Mouse (Mus musculus) hindbrain, embryonic 16.5 days (tissue): Measurements from ENCODE around the gene Bicral. TPM values are rescaled to one million over a fixed set of nuclear protein-coding genes. Genes with fewer than 3 reads are reported as not detected.
"Not testable (repeated sequence)": the region's sequence is repeated elsewhere in the genome, so short reads cannot be mapped to it uniquely, and the experiment has no call there.

Experiments used
- ATAC-seq: fragments of 200-750 bp; cut with Nextera tagmentation; 2 replicates; pipeline ENCODE4 v1.8.0; 2017; ENCODE audit warnings: moderate TSS enrichment, moderate library complexity
- H3K27ac ChIP-seq: fragments of 300-500 bp; sonication (generic); 2 replicates; pipeline ENCODE4 v1.5.1; 2014; ENCODE audit warnings: low read depth, mild to moderate bottlenecking, control low read depth, low read length, moderate library complexity
- H3K27me3 ChIP-seq: fragments of 300-500 bp; sonication (generic); replicated peaks from 2 replicates; pipeline ENCODE4 v1.6.1; 2014; ENCODE audit warnings: low read length; ENCODE audit not compliant: control insufficient read depth, insufficient read depth
- H3K36me3 ChIP-seq: fragments of 300-500 bp; sonication (generic); 2 replicates; pipeline ENCODE4 v1.6.1; 2014; ENCODE audit warnings: mild to moderate bottlenecking, low read length, moderate library complexity, mixed read lengths; ENCODE audit not compliant: control insufficient read depth, insufficient read depth
- H3K4me1 ChIP-seq: fragments of 300-500 bp; sonication (generic); 2 replicates; pipeline ENCODE4 v1.6.1; 2014; ENCODE audit warnings: low read depth, low read length; ENCODE audit not compliant: control insufficient read depth, insufficient read depth
- H3K4me2 ChIP-seq: fragments of 300-500 bp; sonication (generic); 2 replicates; pipeline ENCODE4 v1.6.1; 2014; ENCODE audit warnings: mild to moderate bottlenecking, low read length, control low read depth, moderate library complexity
- H3K4me3 ChIP-seq: fragments of 300-500 bp; sonication (generic); 2 replicates; pipeline ENCODE4 v1.5.1; 2014; ENCODE audit warnings: mild to moderate bottlenecking, low read length, control low read depth, moderate library complexity
- H3K9ac ChIP-seq: fragments of 300-500 bp; sonication (generic); 2 replicates; pipeline ENCODE4 v1.6.1; 2014; ENCODE audit warnings: low read depth, mild to moderate bottlenecking, control low read depth, low read length, moderate library complexity
- H3K9me3 ChIP-seq: fragments of 300-500 bp; sonication (generic); 2 replicates; pipeline ENCODE4 v1.6.1; 2014; ENCODE audit warnings: mild to moderate bottlenecking, low read length, moderate library complexity; ENCODE audit not compliant: control insufficient read depth
- WGBS: fragments of 180-500 bp; shearing (Covaris S2); extraction: QIAGEN DNeasy Blood & Tissue Kit; methylation state at CpG from one replicate; pipeline ENCODE4 v1.1.7; 2014; 5-methylcytosine and 5-hydroxymethylcytosine counted together
- polyA plus RNA-seq: library from polyadenylated mRNA; unstranded; fragments of >200 nt; fragmentation: Nextera tagmentation; extraction: Ambion mirVana; gene quantifications from 2 replicates; pipeline ENCODE4 v1.2.1, GENCODE M21; 2015

The Bicral gene
- polyA plus RNA-seq, 1 experiment from 2014 or later, result 6.0 TPM

DNA sequence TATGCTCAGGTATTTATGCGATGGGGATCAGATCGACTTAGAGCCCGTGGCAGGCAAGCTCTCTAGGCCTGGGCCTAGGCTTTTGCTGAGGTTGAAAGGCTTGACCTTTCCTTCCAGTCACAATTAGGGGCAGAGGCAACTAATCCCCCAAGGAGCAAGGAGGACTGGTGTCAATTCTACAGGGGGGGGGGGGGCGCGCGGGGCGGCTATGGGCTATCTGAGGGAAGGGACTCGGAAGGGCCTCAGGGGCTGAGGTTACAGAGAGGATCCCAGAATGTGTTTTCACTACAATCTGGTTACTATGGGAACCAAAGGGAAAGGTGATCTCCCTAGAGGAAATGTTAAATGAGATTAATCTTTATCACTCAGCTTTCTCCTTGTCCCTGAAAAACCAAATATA, 60.9 kb downstream of the Bicral start:
- H3K4me3 ChIP-seq, result no peak overlapping the region
- WGBS, result 57% methylated on average over 5 of the region's 8 CpGs
- H3K36me3 ChIP-seq, result peaks cover 18% of the 10 kb centered on the region
- ATAC-seq, result no peak
- H3K4me1 ChIP-seq, result no peaks in the 10 kb centered on the region
- H3K4me2 ChIP-seq, result no peak overlapping the region
- H3K9me3 ChIP-seq, result no peaks in the 10 kb centered on the region
- no peaks in the 10 kb centered on the region for H3K27me3 ChIP-seq
- H3K9ac ChIP-seq, result no peak overlapping the region
- no peak overlapping the region for H3K27ac ChIP-seq

DNA sequence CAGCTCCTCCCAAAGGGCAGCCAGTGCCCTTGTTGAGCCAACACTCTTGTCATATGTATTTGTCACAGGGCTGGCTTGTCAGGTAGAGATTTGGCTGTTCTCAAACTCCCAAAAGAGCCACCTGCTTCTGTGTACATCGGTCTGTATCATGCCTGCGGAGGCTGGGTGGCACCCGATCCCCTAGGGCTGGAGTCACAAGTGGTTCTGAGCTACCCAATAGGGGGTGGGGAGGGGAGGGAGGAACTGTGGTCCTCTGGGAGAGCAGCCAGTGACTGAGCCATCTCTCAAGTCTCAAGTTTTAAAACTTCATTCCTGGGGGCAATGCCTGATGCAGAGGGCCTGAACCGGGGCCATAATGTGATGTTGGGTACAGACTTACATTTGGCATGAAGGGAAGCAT, 61.5 kb downstream of the Bicral start:
- 87% methylated on average over 4 of the region's 4 CpGs for WGBS
- Histone ChIP-seq H3K9ac (no peak overlapping the region), H3K9me3 (no peaks in the 10 kb centered on the region), H3K4me2 (no peak overlapping the region), H3K4me1 (no peaks in the 10 kb centered on the region), H3K27me3 (no peaks in the 10 kb centered on the region), H3K27ac (no peak overlapping the region), H3K4me3 (no peak overlapping the region), H3K36me3 (peaks cover 18% of the 10 kb centered on the region)
- no peak for ATAC-seq

DNA sequence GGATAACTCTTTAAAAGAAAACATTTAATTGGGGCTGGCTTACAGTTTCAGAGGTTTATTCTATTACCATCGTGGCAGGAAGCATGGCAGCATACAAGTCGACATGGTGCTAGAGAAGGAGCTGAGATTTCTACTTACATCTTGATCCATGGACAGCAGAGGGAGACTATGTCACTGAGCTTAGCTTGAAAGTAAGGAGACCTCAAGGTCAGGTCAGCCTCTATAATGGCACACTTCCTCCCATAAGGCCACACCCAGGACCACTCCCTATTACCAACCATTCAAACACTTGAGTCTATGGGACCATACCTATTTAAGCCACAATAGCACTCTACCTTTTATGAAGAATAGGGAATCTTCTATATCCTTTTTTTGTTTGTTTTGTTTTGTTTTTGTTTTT, 65.3 kb downstream of the Bicral start:
- Histone ChIP-seq H3K9me3 (no peaks in the 10 kb centered on the region), H3K27me3 (no peaks in the 10 kb centered on the region), H3K4me3 (no peak overlapping the region), H3K36me3 (no peaks in the 10 kb centered on the region), H3K4me2 (no peak overlapping the region), H3K4me1 (no peaks in the 10 kb centered on the region), H3K9ac (no peak overlapping the region), H3K27ac (no peak overlapping the region)
- 90% methylated on average over 2 of the region's 2 CpGs for WGBS
- ATAC-seq, result no peak

DNA sequence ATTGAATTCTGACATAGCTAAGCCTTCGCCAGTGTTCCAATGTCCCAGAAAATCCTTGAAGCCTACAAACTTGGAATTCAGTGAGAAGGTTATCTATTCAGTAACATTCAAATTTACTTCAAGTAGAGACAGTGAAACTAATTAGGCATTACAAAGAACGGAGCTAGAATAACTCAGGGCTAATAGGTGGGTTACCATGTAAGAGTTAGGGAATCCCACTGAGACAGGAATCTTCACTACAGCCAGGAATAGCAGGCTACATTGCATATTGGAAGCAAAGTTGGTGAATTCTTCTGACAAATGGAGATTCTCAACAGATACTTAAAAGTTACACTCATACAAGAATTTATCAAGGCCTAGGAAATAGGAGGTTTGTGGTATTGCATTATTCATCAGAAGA, 70.3 kb downstream of the Bicral start:
- not testable (repeated sequence) for H3K27me3 ChIP-seq, H3K4me1 ChIP-seq, H3K4me2 ChIP-seq, H3K4me3 ChIP-seq, H3K9ac ChIP-seq, H3K9me3 ChIP-seq, H3K27ac ChIP-seq, ATAC-seq, H3K36me3 ChIP-seq
- 51% methylated on average over 2 of the region's 2 CpGs for WGBS

DNA sequence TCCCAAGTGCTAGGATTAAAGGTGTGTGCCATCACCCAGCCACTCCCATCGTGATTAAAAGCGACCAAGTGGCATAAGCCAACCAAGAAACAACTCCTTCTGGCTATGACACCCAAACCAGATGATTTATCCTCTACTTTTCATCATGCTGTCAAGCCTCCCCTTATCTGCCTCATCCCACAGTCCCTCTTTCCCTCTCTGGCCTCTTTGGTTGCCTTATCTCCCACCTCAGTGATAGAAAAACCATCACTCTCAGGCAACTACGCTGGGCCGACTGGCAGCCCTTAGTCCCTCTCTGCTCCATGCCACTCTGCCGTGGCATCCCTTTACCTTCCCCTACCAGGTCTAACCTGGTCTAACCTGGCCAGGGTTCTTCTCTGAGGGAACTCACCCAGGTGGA, 71.3 kb downstream of the Bicral start:
- 94% methylated on average over 5 of the region's 5 CpGs for WGBS
- H3K36me3 ChIP-seq, result no peaks in the 10 kb centered on the region
- no peak for ATAC-seq

DNA sequence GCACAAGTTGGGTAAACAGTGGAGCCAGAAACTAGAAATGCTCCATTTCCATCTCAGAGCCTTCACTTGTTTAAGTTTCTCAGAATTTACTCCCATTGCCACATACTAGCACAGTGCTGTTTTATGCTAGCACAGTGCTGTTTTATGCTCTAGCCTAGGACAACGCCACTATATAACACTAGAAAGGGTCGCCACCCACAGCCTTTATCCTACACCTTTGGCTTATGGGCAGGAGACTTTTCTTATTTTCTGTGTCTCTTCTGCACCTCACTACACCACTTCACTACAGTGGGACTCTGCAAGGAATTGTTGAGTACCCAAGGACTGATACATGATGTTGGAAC, 75.1 kb downstream of the Bicral start:
- Histone ChIP-seq H3K4me1 (peaks cover 9% of the 10 kb centered on the region), H3K9ac (no peak overlapping the region), H3K36me3 (peaks cover 16% of the 10 kb centered on the region), H3K4me3 (peak overlapping the region; percentile 62), H3K27ac (peak overlapping the region; percentile 88), H3K4me2 (peak overlapping the region; percentile 68), H3K9me3 (no peaks in the 10 kb centered on the region), H3K27me3 (no peaks in the 10 kb centered on the region)
- 86% methylated on average over 2 of the region's 2 CpGs for WGBS
- peak; percentile 15; the same call in 1 of the 2 replicates for ATAC-seq

More for the DNA sequence above, 71.3 kb downstream of the Bicral start:
- H3K4me2 ChIP-seq, result no peak overlapping the region
- no peaks in the 10 kb centered on the region for H3K4me1 ChIP-seq
- no peaks in the 10 kb centered on the region for H3K27me3 ChIP-seq
- no peak overlapping the region for H3K4me3 ChIP-seq
- H3K9ac ChIP-seq, result no peak overlapping the region
- no peak overlapping the region for H3K27ac ChIP-seq
- H3K9me3 ChIP-seq, result no peaks in the 10 kb centered on the region

DNA sequence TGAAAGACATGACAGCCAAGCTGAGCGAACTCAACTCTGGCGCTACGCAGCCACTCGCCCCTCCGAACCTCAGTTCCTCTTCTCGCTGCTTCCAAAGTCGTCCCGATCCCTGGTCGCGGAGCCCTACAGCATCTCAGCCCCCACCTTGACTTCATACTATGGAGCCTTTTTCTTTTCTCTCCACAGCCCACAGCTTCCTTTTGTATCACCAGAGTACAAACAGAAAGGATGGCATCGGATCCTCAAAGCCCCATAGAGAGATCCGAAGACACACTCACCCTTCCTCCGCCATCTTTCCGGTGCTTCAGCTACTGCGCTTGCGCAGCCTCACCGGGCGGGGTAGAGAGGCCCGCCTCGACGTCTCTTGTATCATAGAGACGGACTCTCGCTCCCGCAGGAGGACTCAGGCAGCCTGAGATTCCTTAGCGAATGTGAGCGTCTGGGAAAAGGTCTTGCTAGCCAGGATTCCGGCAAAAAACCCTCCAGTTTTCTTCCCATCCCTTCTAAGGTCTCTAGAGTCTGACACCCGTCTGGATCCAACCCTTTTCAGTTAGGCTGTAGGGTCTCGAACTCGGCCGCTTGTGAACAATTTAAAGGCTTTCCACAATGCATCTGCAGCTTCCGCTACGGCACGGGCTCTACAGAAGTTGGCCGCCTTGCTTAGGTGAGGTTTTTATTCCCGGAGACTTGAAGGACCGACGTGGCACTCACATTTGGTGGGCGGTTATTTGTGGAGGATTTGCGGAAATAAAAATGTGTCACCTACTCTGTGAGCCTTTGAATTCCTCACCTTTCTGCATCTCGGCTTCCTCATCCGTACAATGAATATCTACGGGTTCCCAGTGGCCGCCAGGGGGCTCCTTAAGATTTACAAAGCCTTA, 75.7 kb downstream of the Bicral start, which contains the start of gene Rpl7l1:
Gene Rpl7l1, minus strand, starts transcription at position 332 of the 881 bp plus-strand sequence.
- Histone ChIP-seq H3K9ac (peak within 1 kb of the TSS; percentile 77), H3K9me3 (no peaks in the 10 kb centered on the region), H3K36me3 (peaks cover 20% of the 10 kb centered on the region), H3K4me1 (peaks cover 9% of the 10 kb centered on the region), H3K4me2 (peak within 1 kb of the TSS; percentile 68), H3K27me3 (no peaks in the 10 kb centered on the region), H3K4me3 (peak within 1 kb of the TSS; percentile 62), H3K27ac (peak within 1 kb of the TSS; percentile 88)
- WGBS, result under 1% methylated on average over 44 of the region's 44 CpGs
- ATAC-seq, result peak; percentile 96

DNA sequence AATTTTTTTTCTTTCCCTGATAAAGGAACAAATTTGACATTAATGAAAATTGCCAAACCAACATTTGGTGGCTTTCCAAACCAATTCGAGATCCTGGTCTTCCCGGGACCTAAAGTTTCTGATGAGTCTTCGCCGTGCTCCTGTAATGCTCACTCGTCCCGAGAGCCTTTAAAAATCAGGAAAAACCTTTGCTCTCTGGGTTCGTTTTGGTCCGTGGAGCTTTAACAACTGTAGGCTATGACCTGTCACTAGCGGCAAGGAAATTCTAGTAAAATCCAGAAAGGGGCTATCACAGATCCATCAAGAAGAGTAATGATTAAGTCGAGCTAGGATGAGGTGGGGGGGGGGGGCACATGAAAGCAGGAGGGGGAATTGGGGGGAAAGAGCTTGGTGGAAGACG, 76.4 kb downstream of the Bicral start:
- H3K9ac ChIP-seq, result peak overlapping the region; percentile 77
- H3K36me3 ChIP-seq, result peaks cover 26% of the 10 kb centered on the region
- H3K4me3 ChIP-seq, result peak overlapping the region; percentile 62
- peak overlapping the region; percentile 68 for H3K4me2 ChIP-seq
- no peaks in the 10 kb centered on the region for H3K27me3 ChIP-seq
- no peaks in the 10 kb centered on the region for H3K9me3 ChIP-seq
- peak overlapping the region; percentile 88 for H3K27ac ChIP-seq
- ATAC-seq, result no peak
- WGBS, result 7% methylated on average over 11 of the region's 11 CpGs
- peaks cover 9% of the 10 kb centered on the region for H3K4me1 ChIP-seq

DNA sequence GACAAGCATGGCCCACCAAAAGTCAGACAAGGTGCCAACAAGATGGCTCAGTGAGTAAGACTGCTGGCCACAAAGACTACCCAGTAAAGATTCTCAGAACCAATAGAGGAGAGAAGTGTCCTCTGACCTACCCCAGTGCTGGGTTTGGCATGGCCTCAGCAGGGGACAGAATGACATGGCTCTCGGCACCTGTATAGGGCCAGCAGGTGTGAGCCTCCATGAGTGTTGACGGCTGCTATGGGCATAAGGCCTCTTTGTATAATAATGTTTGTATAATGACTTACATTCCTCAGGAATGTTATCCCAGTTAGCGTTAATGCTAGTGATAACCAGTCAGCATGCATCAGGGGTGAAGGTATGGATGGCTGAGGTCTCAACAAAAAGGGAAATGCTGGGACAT, 82.2 kb downstream of the Bicral start:
- ATAC-seq, result no peak
- 85% methylated on average over 3 of the region's 3 CpGs for WGBS
- Histone ChIP-seq H3K27ac (no peak overlapping the region), H3K27me3 (no peaks in the 10 kb centered on the region), H3K9me3 (no peaks in the 10 kb centered on the region), H3K4me3 (no peak overlapping the region), H3K4me2 (no peak overlapping the region), H3K36me3 (peaks cover 43% of the 10 kb centered on the region), H3K4me1 (peaks cover 17% of the 10 kb centered on the region), H3K9ac (no peak overlapping the region)
